Mouse (Mus musculus): Measurements from ENCODE around the gene Khdrbs1. TPM values are rescaled to one million over a fixed set of nuclear protein-coding genes. Genes with fewer than 3 reads are reported as not detected.

The Khdrbs1 gene
- total and polyA plus RNA-seq, 3 experiments: 58.6 to 125 (median 67.4) TPM

GRCm38 (mm10) chr4:129684531-129684930 is 57.6 kb downstream of the Khdrbs1 start:
- Histone ChIP-seq H3K27ac (ENCODE audit: insufficient read depth, low read depth) (no peak overlapping the region), H3K79me2 (replicated peaks; ENCODE audit: control insufficient read depth, extremely low read depth, insufficient read depth, poor library complexity, severe bottlenecking) (no peaks in the 10 kb centered on the region), H3K9me3 (replicated peaks; ENCODE audit: low read length) (no peaks in the 10 kb centered on the region), H3K4me1 (ENCODE audit: control insufficient read depth in 1 of 2, insufficient read depth in 2 of 2) (no peaks in the 10 kb centered on the region), H3K4me3 (replicated peaks in 1 of 3; ENCODE audit: low read depth in 2 of 3, low read length in 2 of 3, poor library complexity in 1 of 3) (no peak overlapping the region), H3K36me3 (replicated peaks in 1 of 2; ENCODE audit: control insufficient read depth in 1 of 2, insufficient read depth in 1 of 2, low read length in 1 of 2) (peaks cover 63 to 90% of the 10 kb centered on the region in 2 experiments), H3K27me3 (replicated peaks) (no peaks in the 10 kb centered on the region), H3K4me2 (ENCODE audit: insufficient read depth, low read depth, poor library complexity, severe bottlenecking) (no peak overlapping the region), H3K9ac (ENCODE audit: insufficient read depth, low read depth) (no peak overlapping the region)
- dilution Hi-C loops (cut with MboI; ENCODE audit: extremely low pct_ligation_motif_present, extremely low pct_unique_long_range_greater_than_20kb, low sequenced_read_pairs) (no loop called here), in situ Hi-C loops (cut with MboI; ENCODE audit: low pct_ligation_motif_present, low pct_unique_long_range_greater_than_20kb, low sequenced_read_pairs) (no loop called here)
- DNase-seq (ENCODE audit: extremely low read depth): no peak
- TF ChIP-seq ELF1 (IDR thresholded peaks at IDR 0.05; ENCODE audit: low read depth, low read length) (no peak), KAT2A (IDR thresholded peaks at IDR 0.05; ENCODE audit: insufficient replicate concordance, low read length) (no peak), MAFK (IDR thresholded peaks at IDR 0.05; ENCODE audit: insufficient replicate concordance, low read length) (no peak), GABPA (IDR thresholded peaks at IDR 0.05; ENCODE audit: insufficient replicate concordance, low read depth, low read length) (no peak), POLR2AphosphoS2 (IDR thresholded peaks at IDR 0.05; ENCODE audit: low read depth, low read length) (no peak), SMC3 (IDR thresholded peaks at IDR 0.05; ENCODE audit: low read depth, low read length) (no peak), EP300 (IDR thresholded peaks at IDR 0.05; ENCODE audit: low read length) (no peak), MEF2A (IDR thresholded peaks at IDR 0.05; ENCODE audit: borderline replicate concordance, low read depth, low read length) (no peak), TCF12 (IDR thresholded peaks at IDR 0.05; ENCODE audit: low read depth, low read length) (no peak), MXI1 (IDR thresholded peaks at IDR 0.05; ENCODE audit: low read depth, low read length) (no peak), ETS1 (conservative IDR thresholded peaks at IDR 0.05; ENCODE audit: low read depth, low read length) (no peak), USF1 (IDR thresholded peaks at IDR 0.05; ENCODE audit: low read depth, low read length) (no peak), MYC (IDR thresholded peaks at IDR 0.05; ENCODE audit: low read depth, low read length) (no peak), UBTF (IDR thresholded peaks at IDR 0.05; ENCODE audit: low read depth, low read length) (no peak), RAD21 (IDR thresholded peaks at IDR 0.05; ENCODE audit: low read depth, low read length) (no peak), POLR2A (IDR thresholded peaks at IDR 0.05; ENCODE audit: low read depth, low read length) (no peak), CHD1 (IDR thresholded peaks at IDR 0.05; ENCODE audit: low read depth, low read length) (no peak), CTCF (conservative IDR thresholded peaks at IDR 0.05 in 1 of 2, IDR thresholded peaks at IDR 0.05 in 1 of 2; ENCODE audit: low read depth in 2 of 2, low read length in 2 of 2) (no peak), NRF1 (IDR thresholded peaks at IDR 0.05; ENCODE audit: low read depth, low read length) (no peak), MAZ (IDR thresholded peaks at IDR 0.05; ENCODE audit: low read depth, low read length) (no peak)

- Histone ChIP-seq H3K79me2 (replicated peaks; ENCODE audit: control insufficient read depth, extremely low read depth, insufficient read depth, poor library complexity, severe bottlenecking) (no peaks in the 10 kb centered on the region), H3K4me3 (replicated peaks in 1 of 3; ENCODE audit: low read depth in 2 of 3, low read length in 2 of 3, poor library complexity in 1 of 3) (no peak overlapping the region), H3K27me3 (replicated peaks) (no peaks in the 10 kb centered on the region), H3K36me3 (replicated peaks in 1 of 2; ENCODE audit: control insufficient read depth in 1 of 2, insufficient read depth in 1 of 2, low read length in 1 of 2) (peaks cover 63 to 89% of the 10 kb centered on the region in 2 experiments), H3K9me3 (replicated peaks; ENCODE audit: low read length) (no peaks in the 10 kb centered on the region), H3K27ac (ENCODE audit: insufficient read depth, low read depth) (no peak overlapping the region), H3K9ac (ENCODE audit: insufficient read depth, low read depth) (no peak overlapping the region), H3K4me2 (ENCODE audit: insufficient read depth, low read depth, poor library complexity, severe bottlenecking) (no peak overlapping the region), H3K4me1 (ENCODE audit: control insufficient read depth in 1 of 2, insufficient read depth in 2 of 2) (no peaks in the 10 kb centered on the region)
- no peak for DNase-seq (ENCODE audit: extremely low read depth)
- dilution Hi-C loops (cut with MboI; ENCODE audit: extremely low pct_ligation_motif_present, extremely low pct_unique_long_range_greater_than_20kb, low sequenced_read_pairs) (no loop called here), in situ Hi-C loops (cut with MboI; ENCODE audit: low pct_ligation_motif_present, low pct_unique_long_range_greater_than_20kb, low sequenced_read_pairs) (no loop called here)
- TF ChIP-seq MXI1 (IDR thresholded peaks at IDR 0.05; ENCODE audit: low read depth, low read length): no peak
- TF ChIP-seq JUND (conservative IDR thresholded peaks at IDR 0.05; ENCODE audit: low read depth, low read length): no peak
- TF ChIP-seq CTCF (conservative IDR thresholded peaks at IDR 0.05 in 1 of 2, IDR thresholded peaks at IDR 0.05 in 1 of 2; ENCODE audit: low read depth in 2 of 2, low read length in 2 of 2): no peak
Observed at GRCm38 (mm10) chr4:129683901-129684493, 58.1 kb downstream of the Khdrbs1 start.

Data from CH12.LX (cell line).